Comparison of ENCODE assay signal across 15 mouse cellular contexts in genomic region chr5:146981376-146981775, GRCm38 (mm10).
"Had no signal": no experiment of that assay in that cellular context is flagged by ENCODE, and none has a peak within 500 bp of the region (broad histone marks: within the 10 kb centered on the region; RNA-seq: fewer than 3 reads in every experiment).

No protein-coding gene starts in this region.

- H3K9me3 ChIP-seq: limb, embryonic 12.5 days; liver, embryonic 15.5 days; midbrain, embryonic 13.5 days; neural tube, embryonic 12.5 days had no signal

- H3K4me3 ChIP-seq: limb, embryonic 12.5 days; liver, embryonic 15.5 days; midbrain, embryonic 13.5 days; neural tube, embryonic 12.5 days had no signal

- H3K9ac ChIP-seq: limb, embryonic 12.5 days; liver, embryonic 15.5 days; neural tube, embryonic 12.5 days had no signal

- H3K27ac ChIP-seq: limb, embryonic 12.5 days; liver, embryonic 15.5 days; midbrain, embryonic 13.5 days; neural tube, embryonic 12.5 days; stomach, postnatal 0 days had no signal

- DNase-seq: layer of hippocampus, adult 9-11 months; layer of hippocampus, postnatal 36 days; lung, adult 2 months; lung, postnatal 36 days; thymus, adult 18-20 months; thymus, postnatal 14 days had no signal

- H3K36me3 ChIP-seq: limb, embryonic 12.5 days; liver, embryonic 15.5 days; midbrain, embryonic 13.5 days; neural tube, embryonic 12.5 days had no signal

- H3K4me2 ChIP-seq: limb, embryonic 12.5 days; liver, embryonic 11.5 days; liver, embryonic 15.5 days; midbrain, embryonic 13.5 days; neural tube, embryonic 12.5 days had no signal

- ATAC-seq: inflammation-experienced regulatory T-cells, adult 6 months; intestine, postnatal 0 days; lung, postnatal 0 days; midbrain, embryonic 13.5 days had no signal

- H3K4me1 ChIP-seq: limb, embryonic 12.5 days; liver, embryonic 15.5 days; neural tube, embryonic 12.5 days had no signal
